In the genomic region with DNA sequence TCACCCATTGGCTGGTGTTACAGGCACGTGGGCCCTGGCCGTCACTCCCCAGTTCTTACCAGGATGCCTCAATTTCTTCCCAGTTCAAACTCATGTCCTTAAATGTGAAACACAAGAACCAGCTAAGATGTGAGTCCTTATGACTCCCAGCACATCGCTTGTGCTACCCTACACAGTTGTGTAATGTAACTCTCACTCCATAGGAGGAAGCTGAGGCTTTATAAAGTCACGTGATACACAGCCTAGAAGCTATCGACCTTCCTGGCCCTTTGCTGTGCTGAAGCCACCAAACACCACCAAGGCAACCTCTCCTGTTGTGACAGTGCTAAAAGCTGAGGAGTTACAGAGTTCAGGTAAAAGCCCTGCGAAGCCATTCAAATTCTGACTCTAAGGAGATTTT, we compare ENCODE assay signal across 25 mouse cellular contexts. TPM values are rescaled to one million over a fixed set of nuclear protein-coding genes. Genes with fewer than 3 reads are reported as not detected.
A peak's percentile ranks its signal among the peaks of the same experiment; 100 is the strongest.
DNase-seq lines count a peak whose midpoint lies in the region; ATAC-seq and TF ChIP-seq lines count a peak whose summit lies in the region.
"Had no signal": no experiment of that assay in that cellular context is flagged by ENCODE, and none has a peak within 500 bp of the region (broad histone marks: within the 10 kb centered on the region; RNA-seq: fewer than 3 reads in every experiment).

No protein-coding gene starts in this region.

- no peak overlapping the region for H3K4me2 ChIP-seq in midbrain, postnatal 0 days (ENCODE audit: low read depth, low read length, poor library complexity, severe bottlenecking)
- H3K4me2 ChIP-seq in midbrain, embryonic 13.5 days (replicated peaks), result no peak overlapping the region
- H3K4me2 ChIP-seq: embryonic facial prominence, embryonic 12.5 days; embryonic facial prominence, embryonic 15.5 days; heart, embryonic 13.5 days; hindbrain, embryonic 14.5 days had no signal

- peak; percentile 56 for ATAC-seq in granulocyte monocyte progenitor cell, adult 5-6 weeks (replicated peaks; ENCODE audit: poor library complexity, severe bottlenecking)
- ATAC-seq in megakaryocyte progenitor cell, adult 5-6 weeks (replicated peaks; ENCODE audit: poor library complexity), result peak; percentile 53
- ATAC-seq in midbrain, postnatal 0 days (ENCODE audit: low FRiP score), result no peak
- no peak for ATAC-seq in midbrain, embryonic 13.5 days
- ATAC-seq: CD4-positive, CD25-positive, alpha-beta regulatory T cell, adult 4 months; forebrain, embryonic 14.5 days; forebrain, postnatal 0 days; hindbrain, postnatal 0 days; inflammation-experienced regulatory T-cells, adult 6 months had no signal

- no peaks in the 10 kb centered on the region for H3K9me3 ChIP-seq in midbrain, postnatal 0 days (ENCODE audit: low read length)
- no peaks in the 10 kb centered on the region for H3K9me3 ChIP-seq in midbrain, embryonic 13.5 days
- H3K9me3 ChIP-seq: embryonic facial prominence, embryonic 12.5 days; embryonic facial prominence, embryonic 15.5 days; heart, embryonic 10.5 days; heart, embryonic 13.5 days had no signal

- H3K4me3 ChIP-seq in midbrain, postnatal 0 days (ENCODE audit: low read depth, low read length), result no peak overlapping the region
- no peak overlapping the region for H3K4me3 ChIP-seq in midbrain, embryonic 13.5 days (replicated peaks)
- H3K4me3 ChIP-seq: embryonic facial prominence, embryonic 12.5 days; embryonic facial prominence, embryonic 15.5 days; heart, adult 2 months; heart, embryonic 10.5 days; heart, embryonic 13.5 days had no signal

- no peak overlapping the region for H3K27ac ChIP-seq in midbrain, postnatal 0 days (ENCODE audit: low read depth, low read length)
- H3K27ac ChIP-seq in midbrain, embryonic 13.5 days, result no peak overlapping the region
- H3K27ac ChIP-seq: embryonic facial prominence, embryonic 12.5 days; embryonic facial prominence, embryonic 15.5 days; heart, adult 2 months; heart, embryonic 10.5 days; heart, embryonic 13.5 days; hindbrain, embryonic 14.5 days; hindbrain, postnatal 0 days had no signal

- 93% methylated on average over 6 of the region's 6 CpGs for WGBS in midbrain, postnatal 0 days
- 95% methylated on average over 6 of the region's 6 CpGs for WGBS in midbrain, embryonic 13.5 days

- peak; percentile 40 for DNase-seq in 416B (ENCODE audit: low read depth)
- no peak for DNase-seq in midbrain, postnatal 0 days (ENCODE audit: low spot score)
- DNase-seq in cerebellum, adult 9-11 months, result no peak
- DNase-seq: adrenal gland, adult 2 months; adrenal gland, postnatal 14 days; cerebellum, adult 11-12 months; cerebellum, adult 9-10 months; cerebellum, postnatal 25 days; forebrain, postnatal 0 days; gastrocnemius, postnatal 25 days; heart, adult 2 months; heart, postnatal 14 days; heart, postnatal 4 days had no signal

- H3K36me3 ChIP-seq in midbrain, postnatal 0 days (ENCODE audit: insufficient read depth, low read length), result no peaks in the 10 kb centered on the region
- H3K36me3 ChIP-seq in midbrain, embryonic 13.5 days, result no peaks in the 10 kb centered on the region
- H3K36me3 ChIP-seq: heart, embryonic 10.5 days had no signal

- no peak for TF ChIP-seq CTCF in midbrain, postnatal 0 days (IDR thresholded peaks at IDR 0.05)

- no peak overlapping the region for H3K9ac ChIP-seq in midbrain, postnatal 0 days (replicated peaks; ENCODE audit: low read length, poor library complexity, severe bottlenecking)
- H3K9ac ChIP-seq in midbrain, embryonic 13.5 days (replicated peaks), result no peak overlapping the region
- H3K9ac ChIP-seq: embryonic facial prominence, embryonic 12.5 days; embryonic facial prominence, embryonic 15.5 days; forebrain, postnatal 0 days; heart, embryonic 13.5 days; hindbrain, embryonic 14.5 days had no signal

- no peaks in the 10 kb centered on the region for H3K4me1 ChIP-seq in midbrain, postnatal 0 days (ENCODE audit: insufficient read depth, low read length)
- peaks cover 4% of the 10 kb centered on the region; the same call in 1 of the 2 replicates for H3K4me1 ChIP-seq in midbrain, embryonic 13.5 days (replicated peaks)

- no peaks in the 10 kb centered on the region for H3K27me3 ChIP-seq in midbrain, postnatal 0 days (ENCODE audit: insufficient read depth, low read length)
- no peaks in the 10 kb centered on the region for H3K27me3 ChIP-seq in midbrain, embryonic 13.5 days
- H3K27me3 ChIP-seq: embryonic facial prominence, embryonic 12.5 days; embryonic facial prominence, embryonic 15.5 days; heart, embryonic 13.5 days had no signal

RNA-seq across cellular contexts. Expression of a gene that starts 33.1 kb away (rescaled TPM):
- 7.3 and 16.2 TPM in 2 replicates for total RNA-seq in granulocyte monocyte progenitor cell, adult 5-6 weeks (2014; fragmentation: Nextera tagmentation)
- 9.3 and 12.1 TPM in 2 replicates for total RNA-seq in granulocyte monocyte progenitor cell, adult 5-6 weeks (2017)
- 9.8 and 11.0 TPM in 2 replicates for total RNA-seq in megakaryocyte progenitor cell, adult 5-6 weeks (2015)
- 10.5 and 11.8 TPM in 2 replicates for total RNA-seq in megakaryocyte progenitor cell, adult 5-6 weeks (2017)
- total RNA-seq in midbrain, postnatal 0 days (2014; rRNA removed), result 3.1 and 5.2 TPM in 2 replicates
- 7.0 and 7.3 TPM in 2 replicates for polyA plus RNA-seq in midbrain, postnatal 0 days (2015; fragmentation: Nextera tagmentation; extraction: Ambion mirVana)
- 9.5 and 10.2 TPM in 2 replicates for polyA plus RNA-seq in midbrain, embryonic 13.5 days (2015; fragmentation: Nextera tagmentation; extraction: Ambion mirVana)

Comparison
In these comparisons a context has a peak if more than half of its experiments do, and no peak if none do; other contexts are left out.
1. ATAC-seq: peak in granulocyte monocyte progenitor cell, adult 5-6 weeks (single experiment) and megakaryocyte progenitor cell, adult 5-6 weeks (single experiment); none in midbrain, postnatal 0 days (single experiment) and midbrain, embryonic 13.5 days (single experiment).